8 mouse cellular contexts compared by ENCODE assay signal in the genomic region with DNA sequence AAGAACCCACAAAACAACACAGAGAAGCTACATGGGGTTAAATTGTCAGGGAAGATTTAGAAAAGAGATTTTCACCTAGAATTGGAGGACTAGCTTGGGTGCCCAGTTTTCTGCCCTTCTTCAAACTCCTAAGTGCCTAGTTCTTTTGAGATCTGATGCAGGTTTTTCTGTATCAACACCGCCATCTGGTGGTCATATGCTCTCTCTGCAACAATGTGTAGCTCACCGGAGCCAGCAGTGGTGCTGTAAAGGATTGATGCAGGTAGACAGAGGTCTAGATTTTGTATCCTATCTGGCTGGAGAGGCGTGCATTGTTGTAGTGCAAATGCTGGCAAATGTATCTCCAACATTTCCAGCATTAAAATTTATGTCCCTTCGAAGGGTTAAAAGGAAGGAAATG. TPM values are rescaled to one million over a fixed set of nuclear protein-coding genes. Genes with fewer than 3 reads are reported as not detected.
DNase-seq lines count a peak whose midpoint lies in the region; ATAC-seq lines count a peak whose summit lies in the region.

No protein-coding gene starts in this region.

- no peak overlapping the region for H3K4me3 ChIP-seq in liver, embryonic 11.5 days (ENCODE audit: low read depth, low read length)
- no peak overlapping the region for H3K4me3 ChIP-seq in forebrain, embryonic 13.5 days
- H3K4me3 ChIP-seq in midbrain, embryonic 11.5 days (ENCODE audit: low read depth, low read length) = no peak overlapping the region

- peak; percentile 51 for DNase-seq in liver
- no peak for DNase-seq in liver, embryonic 11.5 days (ENCODE audit: low spot score)
- peak; percentile 74 for DNase-seq in heart, postnatal 4 days
- peak; percentile 50 to 56 for DNase-seq in layer of hippocampus, postnatal 36 days
- peak; percentile 95 for DNase-seq in midbrain, embryonic 11.5 days (ENCODE audit: low spot score, missing footprints)
- peak; percentile 11 for DNase-seq in spleen, adult 12 weeks (ENCODE audit: low spot score)

- H3K9me3 ChIP-seq in liver, embryonic 11.5 days (ENCODE audit: control insufficient read depth, low read length) = no peaks in the 10 kb centered on the region
- no peaks in the 10 kb centered on the region for H3K9me3 ChIP-seq in forebrain, embryonic 13.5 days (replicated peaks)
- H3K9me3 ChIP-seq in midbrain, embryonic 11.5 days (ENCODE audit: control insufficient read depth, low read length) = no peaks in the 10 kb centered on the region

- 5% methylated on average over 4 of the region's 4 CpGs for whole genome bisulfite sequencing in liver, embryonic 11.5 days
- 6% methylated on average over 4 of the region's 4 CpGs for WGBS in forebrain, embryonic 13.5 days
- 4% methylated on average over 4 of the region's 4 CpGs for WGBS in midbrain, embryonic 11.5 days

- H3K9ac ChIP-seq in liver, embryonic 11.5 days (ENCODE audit: low read depth, low read length) = no peak overlapping the region
- H3K9ac ChIP-seq in forebrain, embryonic 13.5 days = no peak overlapping the region
- H3K9ac ChIP-seq in midbrain, embryonic 11.5 days (ENCODE audit: low read length) = no peak overlapping the region

- H3K4me1 ChIP-seq in liver, embryonic 11.5 days (replicated peaks; ENCODE audit: control insufficient read depth, insufficient read depth, low read length) = no peaks in the 10 kb centered on the region
- no peaks in the 10 kb centered on the region for H3K4me1 ChIP-seq in forebrain, embryonic 13.5 days
- no peaks in the 10 kb centered on the region for H3K4me1 ChIP-seq in midbrain, embryonic 11.5 days (ENCODE audit: control insufficient read depth, insufficient read depth, low read length)

- H3K4me2 ChIP-seq in liver, embryonic 11.5 days = no peak overlapping the region
- no peak overlapping the region for H3K4me2 ChIP-seq in forebrain, embryonic 13.5 days
- no peak overlapping the region for H3K4me2 ChIP-seq in midbrain, embryonic 11.5 days

- no peaks in the 10 kb centered on the region for H3K27me3 ChIP-seq in liver, embryonic 11.5 days (replicated peaks; ENCODE audit: control insufficient read depth, insufficient read depth, low read length)
- H3K27me3 ChIP-seq in forebrain, embryonic 13.5 days = no peaks in the 10 kb centered on the region
- no peaks in the 10 kb centered on the region for H3K27me3 ChIP-seq in midbrain, embryonic 11.5 days (ENCODE audit: control insufficient read depth, insufficient read depth, low read length)

- no peak for ATAC-seq in liver, embryonic 11.5 days (replicated peaks; ENCODE audit: low FRiP score)
- peak; percentile 77 for ATAC-seq in cerebellum, adult (ENCODE audit: insufficient number of reproducible peaks, low FRiP score, low TSS enrichment)
- ATAC-seq in forebrain, embryonic 13.5 days = peak; percentile 77
- peak; percentile 55; the same call in 1 of the 2 replicates for ATAC-seq in midbrain, embryonic 11.5 days (ENCODE audit: low FRiP score)

- H3K36me3 ChIP-seq in liver, embryonic 11.5 days (ENCODE audit: control insufficient read depth, insufficient read depth, low read length) = no peaks in the 10 kb centered on the region
- H3K36me3 ChIP-seq in forebrain, embryonic 13.5 days (ENCODE audit: poor library complexity, severe bottlenecking) = no peaks in the 10 kb centered on the region
- H3K36me3 ChIP-seq in midbrain, embryonic 11.5 days (ENCODE audit: control insufficient read depth, insufficient read depth, low read length) = no peaks in the 10 kb centered on the region

- H3K27ac ChIP-seq in liver, embryonic 11.5 days (ENCODE audit: low read depth, low read length) = no peak overlapping the region
- no peak overlapping the region for H3K27ac ChIP-seq in forebrain, embryonic 13.5 days
- H3K27ac ChIP-seq in midbrain, embryonic 11.5 days (ENCODE audit: low read depth, low read length) = no peak overlapping the region

RNA-seq across cellular contexts. Expression of a gene that starts 39.4 kb away (rescaled TPM):
- 0.70 and 0.89 TPM in 2 replicates for polyA plus RNA-seq in liver, embryonic 11.5 days (2014; fragmentation: Nextera tagmentation; extraction: Ambion mirVana)
- polyA plus RNA-seq in forebrain, embryonic 13.5 days (2015; fragmentation: Nextera tagmentation; extraction: Ambion mirVana) = 7.8 and 9.6 TPM in 2 replicates
- 10 to 100 TPM; 82.6 to 92.9 TPM for total RNA-seq in heart, postnatal 4 days (2021)
- 1 to 10 TPM; 3.6 to 3.7 TPM for total RNA-seq in layer of hippocampus, postnatal 36 days (2021)
- polyA plus RNA-seq in midbrain, embryonic 11.5 days (2014; fragmentation: Nextera tagmentation; extraction: Ambion mirVana) = 4.8 and 5.4 TPM in 2 replicates
